Mouse (Mus musculus) embryonic facial prominence, embryonic 13.5 days (tissue): ENCODE results near the gene Galnt10. TPM values are rescaled to one million over a fixed set of nuclear protein-coding genes. Genes with fewer than 3 reads are reported as not detected.

Experiments used
- ATAC-seq: fragments of 200-750 bp; cut with Nextera tagmentation; 2 replicates; pipeline ENCODE4 v1.8.0; 2017; ENCODE audit warnings: low read depth; ENCODE audit not compliant: insufficient number of reproducible peaks, insufficient read depth, low FRiP score, low TSS enrichment
- H3K27ac ChIP-seq: fragments of 300-500 bp; sonication (generic); 2 replicates; pipeline ENCODE4 v1.5.1; 2015; ENCODE audit warnings: moderate library complexity, mild to moderate bottlenecking, inconsistent platforms
- H3K27me3 ChIP-seq: fragments of 300-500 bp; sonication (generic); 2 replicates; pipeline ENCODE4 v1.6.1; 2015; ENCODE audit warnings: mild to moderate bottlenecking, inconsistent platforms
- H3K36me3 ChIP-seq: fragments of 300-500 bp; sonication (generic); 2 replicates; pipeline ENCODE4 v1.6.1; 2015; ENCODE audit warnings: mild to moderate bottlenecking, inconsistent platforms
- H3K4me1 ChIP-seq: fragments of 300-500 bp; sonication (generic); 2 replicates; pipeline ENCODE4 v1.6.1; 2015; ENCODE audit warnings: inconsistent platforms
- H3K4me2 ChIP-seq: fragments of 300-500 bp; sonication (generic); 2 replicates; pipeline ENCODE4 v1.6.1; 2015; ENCODE audit warnings: moderate library complexity, mild to moderate bottlenecking, inconsistent platforms
- H3K4me3 ChIP-seq: fragments of 300-500 bp; sonication (generic); 2 replicates; pipeline ENCODE4 v1.5.1; 2015; ENCODE audit warnings: mild to moderate bottlenecking, inconsistent platforms
- H3K9ac ChIP-seq: fragments of 300-500 bp; sonication (generic); 2 replicates; pipeline ENCODE4 v1.6.1; 2015; ENCODE audit warnings: mild to moderate bottlenecking, inconsistent platforms
- H3K9me3 ChIP-seq: fragments of 300-500 bp; sonication (generic); 2 replicates; pipeline ENCODE4 v1.6.1; 2016; ENCODE audit warnings: inconsistent platforms
- WGBS: fragments of 180-500 bp; shearing (Covaris S2); methylation state at CpG from one replicate; pipeline ENCODE4 v1.1.7; 2015; ENCODE audit warnings: mixed read lengths; 5-methylcytosine and 5-hydroxymethylcytosine counted together
- polyA plus RNA-seq: library from polyadenylated mRNA; unstranded; fragments of >200 nt; fragmentation: Nextera tagmentation; extraction: Ambion mirVana; gene quantifications from 2 replicates; pipeline ENCODE4 v1.2.1, GENCODE M21; 2015

Gene Galnt10
- polyA plus RNA-seq, 1 experiment from 2014 or later = 24.1 TPM

- peaks cover 5% of the 10 kb centered on the region; the same call in 1 of the 2 replicates for H3K36me3 ChIP-seq
- no peak overlapping the region for H3K9ac ChIP-seq
- 65% methylated on average over 7 of the region's 7 CpGs for WGBS
- no peak overlapping the region for H3K4me2 ChIP-seq
- H3K4me1 ChIP-seq = peaks cover 39% of the 10 kb centered on the region
- H3K9me3 ChIP-seq = no peaks in the 10 kb centered on the region
- ATAC-seq = no peak
- H3K27ac ChIP-seq = no peak overlapping the region
- H3K27me3 ChIP-seq = no peaks in the 10 kb centered on the region
- no peak overlapping the region for H3K4me3 ChIP-seq
Observed at GRCm38 (mm10) chr11:57682589-57682988, 37.3 kb downstream of the Galnt10 start.

GRCm38 (mm10) chr11:57683125-57683524 lies 37.9 kb downstream of the Galnt10 start:
- H3K36me3 ChIP-seq = peaks cover 4% of the 10 kb centered on the region; the same call in 1 of the 2 replicates
- H3K4me2 ChIP-seq = no peak overlapping the region
- H3K27me3 ChIP-seq = no peaks in the 10 kb centered on the region
- no peak overlapping the region for H3K9ac ChIP-seq
- ATAC-seq = no peak
- no peaks in the 10 kb centered on the region for H3K9me3 ChIP-seq
- H3K27ac ChIP-seq = no peak overlapping the region
- WGBS = 73% methylated on average over 12 of the region's 12 CpGs
- peaks cover 44% of the 10 kb centered on the region for H3K4me1 ChIP-seq
- no peak overlapping the region for H3K4me3 ChIP-seq

- Histone ChIP-seq H3K4me1 (peaks cover 52% of the 10 kb centered on the region), H3K9ac (no peak overlapping the region), H3K36me3 (no peaks in the 10 kb centered on the region), H3K27me3 (no peaks in the 10 kb centered on the region), H3K4me2 (no peak overlapping the region), H3K4me3 (no peak overlapping the region), H3K9me3 (no peaks in the 10 kb centered on the region), H3K27ac (peak overlapping the region; percentile 18; the same call in 1 of the 2 replicates)
- WGBS = 57% methylated on average over 8 of the region's 8 CpGs
- no peak for ATAC-seq
Observed at GRCm38 (mm10) chr11:57683931-57684330, 38.7 kb downstream of the Galnt10 start.

GRCm38 (mm10) chr11:57684891-57685290 lies 39.6 kb downstream of the Galnt10 start:
- 40% methylated on average over 5 of the region's 5 CpGs for WGBS

GRCm38 (mm10) chr11:57685689-57686454 lies 40.6 kb downstream of the Galnt10 start:
- Histone ChIP-seq H3K9ac (no peak overlapping the region), H3K27me3 (no peaks in the 10 kb centered on the region), H3K9me3 (no peaks in the 10 kb centered on the region), H3K36me3 (no peaks in the 10 kb centered on the region), H3K4me3 (no peak overlapping the region), H3K4me1 (peaks cover 52% of the 10 kb centered on the region), H3K4me2 (no peak overlapping the region), H3K27ac (no peak overlapping the region)
- 32% methylated on average over 10 of the region's 10 CpGs for WGBS
- ATAC-seq = no peak

More at GRCm38 (mm10) chr11:57684891-57685290, 39.6 kb downstream of the Galnt10 start:
- no peak for ATAC-seq
- Histone ChIP-seq H3K27me3 (no peaks in the 10 kb centered on the region), H3K4me3 (no peak overlapping the region), H3K9me3 (no peaks in the 10 kb centered on the region), H3K27ac (no peak overlapping the region), H3K9ac (no peak overlapping the region), H3K36me3 (no peaks in the 10 kb centered on the region), H3K4me2 (no peak overlapping the region), H3K4me1 (peaks cover 52% of the 10 kb centered on the region)

- Histone ChIP-seq H3K4me3 (no peak overlapping the region), H3K36me3 (no peaks in the 10 kb centered on the region), H3K9ac (no peak overlapping the region), H3K27me3 (no peaks in the 10 kb centered on the region), H3K9me3 (no peaks in the 10 kb centered on the region), H3K4me2 (no peak overlapping the region), H3K27ac (no peak overlapping the region), H3K4me1 (peaks cover 45% of the 10 kb centered on the region)
- WGBS = 88% methylated on average over 12 of the region's 12 CpGs
- ATAC-seq = no peak
Observed at GRCm38 (mm10) chr11:57686797-57687196, 41.6 kb downstream of the Galnt10 start.

GRCm38 (mm10) chr11:57687258-57687657 lies 42.0 kb downstream of the Galnt10 start:
- Histone ChIP-seq H3K4me2 (no peak overlapping the region), H3K27me3 (no peaks in the 10 kb centered on the region), H3K4me1 (peaks cover 48% of the 10 kb centered on the region), H3K4me3 (no peak overlapping the region), H3K9me3 (no peaks in the 10 kb centered on the region), H3K9ac (no peak overlapping the region), H3K36me3 (no peaks in the 10 kb centered on the region), H3K27ac (no peak overlapping the region)
- WGBS = 90% methylated on average over 9 of the region's 9 CpGs
- ATAC-seq = no peak

- no peak for ATAC-seq
Observed at GRCm38 (mm10) chr11:57688179-57688929, 43.1 kb downstream of the Galnt10 start.

GRCm38 (mm10) chr11:57689811-57690210 lies 44.6 kb downstream of the Galnt10 start:
- Histone ChIP-seq H3K27me3 (no peaks in the 10 kb centered on the region), H3K36me3 (no peaks in the 10 kb centered on the region), H3K4me3 (no peak overlapping the region), H3K27ac (no peak overlapping the region), H3K4me2 (no peak overlapping the region), H3K9me3 (no peaks in the 10 kb centered on the region), H3K4me1 (peaks cover 36% of the 10 kb centered on the region), H3K9ac (no peak overlapping the region)
- 83% methylated on average over 6 of the region's 6 CpGs for whole genome bisulfite sequencing
- ATAC-seq = no peak

More at GRCm38 (mm10) chr11:57688179-57688929, 43.1 kb downstream of the Galnt10 start:
- Histone ChIP-seq H3K9ac (no peak overlapping the region), H3K27ac (peak overlapping the region; percentile 5; the same call in 1 of the 2 replicates), H3K4me1 (peaks cover 50% of the 10 kb centered on the region), H3K27me3 (no peaks in the 10 kb centered on the region), H3K9me3 (no peaks in the 10 kb centered on the region), H3K4me2 (no peak overlapping the region), H3K4me3 (no peak overlapping the region), H3K36me3 (no peaks in the 10 kb centered on the region)
- 71% methylated on average over 14 of the region's 14 CpGs for WGBS

GRCm38 (mm10) chr11:57690836-57691235 lies 45.6 kb downstream of the Galnt10 start:
- H3K9ac ChIP-seq = no peak overlapping the region
- H3K4me2 ChIP-seq = no peak overlapping the region
- peaks cover 32% of the 10 kb centered on the region for H3K4me1 ChIP-seq
- no peaks in the 10 kb centered on the region for H3K36me3 ChIP-seq
- ATAC-seq = no peak
- H3K4me3 ChIP-seq = no peak overlapping the region
- H3K27ac ChIP-seq = no peak overlapping the region
- no peaks in the 10 kb centered on the region for H3K9me3 ChIP-seq
- WGBS = 88% methylated on average over 5 of the region's 5 CpGs
- no peaks in the 10 kb centered on the region for H3K27me3 ChIP-seq

GRCm38 (mm10) chr11:57691939-57692338 lies 46.7 kb downstream of the Galnt10 start:
- Histone ChIP-seq H3K4me1 (peaks cover 39% of the 10 kb centered on the region), H3K36me3 (no peaks in the 10 kb centered on the region), H3K27ac (no peak overlapping the region), H3K27me3 (no peaks in the 10 kb centered on the region), H3K4me3 (no peak overlapping the region), H3K9ac (no peak overlapping the region), H3K4me2 (no peak overlapping the region), H3K9me3 (no peaks in the 10 kb centered on the region)
- WGBS = 45% methylated on average over 6 of the region's 6 CpGs
- no peak for ATAC-seq

- H3K4me2 ChIP-seq = no peak overlapping the region
- peak overlapping the region; percentile 40; the same call in 1 of the 2 replicates for H3K9ac ChIP-seq
- H3K9me3 ChIP-seq = no peaks in the 10 kb centered on the region
- H3K27ac ChIP-seq = no peak overlapping the region
- no peaks in the 10 kb centered on the region for H3K36me3 ChIP-seq
- no peaks in the 10 kb centered on the region for H3K27me3 ChIP-seq
- 77% methylated on average over 7 of the region's 7 CpGs for WGBS
- no peak for ATAC-seq
- H3K4me1 ChIP-seq = peaks cover 44% of the 10 kb centered on the region
- H3K4me3 ChIP-seq = no peak overlapping the region
Observed at GRCm38 (mm10) chr11:57692726-57693125, 47.5 kb downstream of the Galnt10 start.
